Mouse (Mus musculus): ENCODE measurements around the gene Homer1.

Gene Homer1

DNA sequence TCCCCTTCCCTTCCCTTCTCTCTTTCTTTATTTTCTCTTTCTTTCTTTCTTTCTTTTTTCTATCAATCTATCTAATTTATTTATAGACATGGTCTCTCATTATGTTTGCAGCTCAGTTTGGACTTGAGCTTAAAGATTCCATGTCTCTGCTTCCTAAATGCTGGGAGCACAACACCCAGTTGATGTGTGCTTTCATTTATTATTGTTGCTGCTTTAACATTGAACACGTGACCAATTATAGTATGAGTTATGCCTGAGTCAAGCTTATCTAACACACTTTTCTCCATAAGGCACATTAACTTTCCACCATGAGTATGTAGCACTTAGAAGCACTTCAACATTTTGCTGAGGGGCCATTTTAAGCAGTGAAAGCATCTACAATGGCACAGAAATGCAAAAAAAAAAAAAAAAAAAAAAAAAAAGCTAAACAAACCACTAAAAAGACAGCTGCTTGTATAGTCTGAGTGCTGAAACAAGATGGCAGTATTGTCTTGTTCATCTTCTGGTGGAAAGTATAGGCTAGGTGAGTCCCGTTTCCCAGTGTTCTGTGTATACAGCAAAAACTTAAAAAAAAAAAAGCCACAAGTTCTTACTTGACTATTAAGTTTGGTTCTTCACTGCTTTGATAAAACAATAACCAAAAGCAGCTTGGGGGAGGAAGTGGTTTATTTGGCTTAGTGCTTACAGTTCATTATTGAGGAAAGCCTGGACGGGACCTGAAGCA is 41.3 kb downstream of the Homer1 start:
- DNase-seq: no peak

DNA sequence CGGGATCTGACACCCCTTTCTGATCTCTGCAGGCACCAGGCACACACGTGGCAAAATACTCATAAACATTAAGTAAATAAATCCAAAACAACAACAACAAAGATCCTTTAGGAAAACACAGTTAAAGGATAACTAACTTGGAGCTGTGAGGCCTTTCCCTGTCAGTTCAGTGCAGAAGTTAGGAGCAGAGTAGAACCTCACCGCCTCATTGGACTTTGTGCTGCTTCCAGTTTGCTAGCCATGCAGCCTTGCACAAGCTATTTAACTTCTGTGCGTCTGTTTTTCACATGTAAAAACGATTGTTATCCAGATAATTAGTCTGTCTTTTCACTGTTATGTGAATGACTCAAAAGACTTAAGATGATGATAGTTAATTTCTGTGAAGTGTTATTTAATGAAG is 43.2 kb downstream of the Homer1 start:
- DNase-seq: no peak

DNA sequence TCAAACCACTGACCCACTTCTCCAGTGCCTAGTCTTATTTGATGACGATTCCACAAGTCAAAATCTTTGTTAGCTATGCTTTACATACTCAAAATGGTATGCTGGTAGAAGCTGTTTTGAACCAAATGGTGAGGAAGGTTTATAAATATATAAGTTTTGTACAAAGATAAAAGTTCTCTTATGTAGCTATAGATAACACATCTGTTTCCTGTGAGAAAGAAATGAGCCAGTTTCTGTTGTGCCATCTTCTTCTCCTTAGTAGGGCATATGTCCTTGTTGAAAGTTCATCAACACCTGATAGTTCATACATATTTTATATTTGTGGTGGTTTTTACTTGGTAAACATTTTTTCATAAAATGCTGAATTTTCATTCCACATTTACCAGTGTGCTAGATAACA is 45.0 kb downstream of the Homer1 start:
- no peak for DNase-seq

DNA sequence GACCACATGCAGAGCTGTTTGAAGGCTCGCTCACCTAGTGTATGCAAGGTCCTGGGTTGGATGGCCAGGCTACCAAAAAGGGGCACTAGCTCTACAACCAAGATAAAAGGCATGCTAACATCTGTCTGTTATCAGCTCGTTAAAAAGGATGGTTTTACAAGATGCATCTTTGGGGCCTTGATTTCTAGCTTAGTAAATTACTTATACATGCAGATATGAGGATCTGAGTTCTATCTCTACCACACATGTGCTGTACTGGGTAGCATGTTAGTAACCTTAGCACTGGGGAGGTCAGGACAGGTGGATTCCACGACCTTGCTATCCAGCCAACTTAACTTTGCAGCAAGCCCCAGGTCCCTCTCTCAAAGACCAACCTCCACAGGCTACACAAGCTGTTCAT is 46.4 kb downstream of the Homer1 start:
- DNase-seq: no peak

DNA sequence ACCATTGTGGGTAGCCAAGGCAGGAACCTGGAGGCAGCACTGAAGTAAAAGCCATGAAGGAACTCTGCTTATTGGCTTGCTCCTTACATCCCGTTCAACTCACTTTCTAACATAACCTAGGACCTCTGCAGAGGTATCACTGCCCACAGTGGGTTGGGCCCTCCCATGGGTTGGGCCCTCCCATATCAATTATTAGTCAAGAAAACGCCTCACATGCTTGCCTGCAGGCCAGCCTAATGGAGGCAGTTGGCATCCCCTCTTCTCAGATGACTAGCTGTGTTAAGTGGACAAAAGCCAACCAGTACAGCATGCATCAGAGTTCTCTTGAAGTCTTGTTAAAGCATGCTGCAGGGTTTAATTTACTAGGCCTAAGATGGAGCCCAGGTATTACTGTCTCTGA is 52.6 kb downstream of the Homer1 start:
- no peak for DNase-seq

- DNase-seq: no peak
These were observed 55.2 kb downstream of the Homer1 start for GRCm38 (mm10) chr13:93354420-93355278.

DNA sequence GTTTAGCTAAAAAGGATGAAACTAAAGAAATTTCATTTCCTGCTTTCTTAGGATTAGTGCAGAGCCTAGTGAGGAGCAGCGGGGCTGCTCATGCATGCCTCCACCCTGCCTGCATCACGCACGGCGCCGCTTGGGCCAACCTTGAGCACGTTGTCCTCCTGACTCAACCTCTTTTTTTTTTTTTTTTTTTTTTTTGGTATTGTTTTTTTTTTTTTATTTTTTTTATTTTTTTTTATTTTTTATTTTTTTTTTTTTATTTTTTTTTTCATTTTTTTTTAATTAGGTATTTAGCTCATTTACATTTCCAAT is 55.8 kb downstream of the Homer1 start:
- DNase-seq: no peak

DNA sequence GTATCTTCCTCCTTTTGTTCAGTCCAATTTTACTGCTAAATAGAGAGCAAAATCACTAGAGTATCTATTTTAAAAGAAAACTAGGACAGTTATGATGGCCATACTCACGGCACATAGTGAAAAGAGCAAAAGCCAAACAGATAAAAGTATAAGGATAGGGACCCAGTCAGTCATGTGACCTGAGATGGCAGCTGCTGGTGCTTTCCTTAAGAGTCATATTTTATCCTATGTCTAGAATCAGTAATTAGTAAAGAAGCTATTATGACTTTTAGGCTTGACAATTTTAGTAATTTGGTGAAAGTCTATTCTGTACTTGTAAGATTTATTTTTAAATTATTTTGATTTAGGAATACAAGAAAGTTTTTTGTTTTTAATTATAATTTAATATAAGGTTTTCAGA is 59.1 kb downstream of the Homer1 start:
- no peak for DNase-seq

GRCm38 (mm10) chr13:93367555-93367954 is 68.1 kb downstream of the Homer1 start:
- DNase-seq: no peak

DNA sequence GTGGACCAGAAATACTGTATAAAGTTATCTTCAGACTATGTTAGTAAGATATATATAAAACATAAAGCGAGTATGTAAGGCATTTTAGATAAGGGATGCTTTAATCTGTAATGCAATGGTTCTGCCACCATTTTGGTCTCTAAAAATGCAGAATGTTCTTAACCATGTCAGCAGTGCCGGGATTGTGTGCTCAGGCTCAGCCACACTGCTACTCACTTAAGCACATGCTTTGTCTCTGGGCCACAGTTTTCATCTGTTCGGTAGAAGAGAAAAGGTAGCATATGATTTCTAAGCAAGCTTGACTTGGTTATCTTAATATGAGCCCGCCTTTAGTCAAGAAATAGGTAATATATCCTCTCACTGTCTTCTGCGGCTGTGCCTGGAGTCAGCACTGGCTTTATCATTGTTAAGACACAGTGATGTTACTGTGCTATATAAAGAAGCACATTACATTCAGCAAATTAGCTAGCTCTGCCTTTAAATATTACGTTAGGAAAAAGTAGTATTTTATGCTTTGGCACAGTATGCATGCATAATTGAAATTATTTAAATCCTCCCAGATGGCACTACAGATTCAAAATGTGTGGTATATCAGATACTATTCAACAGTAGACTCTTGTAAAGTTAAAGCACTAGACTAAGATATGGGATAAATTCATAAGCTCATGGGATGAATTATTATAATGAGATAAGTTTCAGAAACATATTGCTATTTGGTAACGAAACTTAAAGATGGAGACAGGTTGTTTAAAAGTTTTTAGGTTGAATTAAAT is 69.6 kb downstream of the Homer1 start:
- no peak for DNase-seq

GRCm38 (mm10) chr13:93374457-93374856 is 75.0 kb downstream of the Homer1 start:
- no peak for DNase-seq

GRCm38 (mm10) chr13:93378493-93378892 is 79.1 kb downstream of the Homer1 start:
- DNase-seq: no peak

GRCm38 (mm10) chr13:93380399-93381063 is 81.1 kb downstream of the Homer1 start:
- DNase-seq: no peak

- DNase-seq: no peak
These were observed 81.9 kb downstream of the Homer1 start for GRCm38 (mm10) chr13:93381301-93381700.

GRCm38 (mm10) chr13:93383092-93383491 is 83.7 kb downstream of the Homer1 start:
- no peak for DNase-seq

DNA sequence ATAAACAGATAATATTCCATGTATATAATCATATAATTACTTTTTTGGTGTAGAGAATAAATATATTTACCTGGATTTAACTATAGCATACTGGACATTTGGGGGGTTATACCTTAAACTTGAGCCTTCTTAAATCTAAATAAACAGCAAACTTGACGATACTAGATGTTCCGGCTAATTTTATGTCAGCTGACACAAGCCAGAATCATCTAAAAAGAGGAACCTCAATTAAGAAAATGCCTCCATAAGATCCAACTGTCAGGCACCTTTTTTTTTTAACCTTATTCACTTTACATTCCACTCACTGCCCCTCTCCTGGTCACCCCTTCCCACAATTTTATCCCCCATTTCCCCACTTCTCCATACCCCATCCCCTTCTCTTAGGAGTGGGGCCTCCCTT is 84.2 kb downstream of the Homer1 start:
- DNase-seq: no peak

GRCm38 (mm10) chr13:93384481-93384880 is 85.0 kb downstream of the Homer1 start:
- no peak for DNase-seq

- DNase-seq: no peak
These were observed 85.7 kb downstream of the Homer1 start for GRCm38 (mm10) chr13:93385147-93385546.

- no peak for DNase-seq
These were observed 88.0 kb downstream of the Homer1 start for GRCm38 (mm10) chr13:93387440-93387839.

- DNase-seq: no peak
These were observed 89.3 kb downstream of the Homer1 start for GRCm38 (mm10) chr13:93388594-93389241.

- peak in 1 of 2 experiments; percentile 26 for DNase-seq
These were observed 89.8 kb downstream of the Homer1 start for GRCm38 (mm10) chr13:93389242-93389625.

- no peak for DNase-seq
These were observed 100.3 kb downstream of the Homer1 start for GRCm38 (mm10) chr13:93399710-93400216.
